Mouse (Mus musculus) left cerebral cortex, adult 18-20 months (tissue): ENCODE data around the gene Gabra5. TPM values are rescaled to one million over a fixed set of nuclear protein-coding genes. Genes with fewer than 3 reads are reported as not detected.
A peak's percentile ranks its signal among the peaks of the same experiment; 100 is the strongest.

Experiments used
- DNase-seq, 2 experiments: peaks; one replicate each; pipeline ENCODE4 v3.0.0; 2021 to 2022; ENCODE audit warnings: low spot score in 2 of 2, mixed read lengths in 1 of 2
- long read RNA-seq, 2 experiments: library from polyadenylated mRNA; stranded (forward); transcript quantifications; one replicate each; pipeline ENCODE4 v2.0.0; 2021
- total RNA-seq, 2 experiments: library from RNA; stranded (reverse); gene quantifications; 2 replicates each; pipeline ENCODE4 v1.2.3; 2021

The Gabra5 gene
- 10 to 100 TPM; 44.3 to 51.6 TPM for total RNA-seq
- long read RNA-seq, experiment 1, transcript Gabra5-203 (10 exons, 2,224 nt): minor isoform, 13 of 78 reads
- long read RNA-seq, experiment 1, transcript Gabra5-202 (11 exons, 2,607 nt): minor isoform, 7 of 78 reads
- long read RNA-seq, experiment 1, transcript Gabra5-201 (10 exons, 2,671 nt): major isoform, 23 of 78 reads
- long read RNA-seq, experiment 1, partial matches to known transcripts: 4 of 78 reads
- long read RNA-seq, experiment 1, other reads (novel, unspliced or antisense): 31 of 78 reads
- long read RNA-seq, experiment 2, transcript Gabra5-201 (10 exons, 2,671 nt): major isoform, 9 of 33 reads
- long read RNA-seq, experiment 2, transcript Gabra5-202 (11 exons, 2,607 nt): minor isoform, 5 of 33 reads
- long read RNA-seq, experiment 2, partial matches to known transcripts: 2 of 33 reads
- long read RNA-seq, experiment 2, other reads (novel, unspliced or antisense): 15 of 33 reads

- peak; percentile 65 to 81 for DNase-seq
Observed at GRCm38 (mm10) chr7:57509681-57510141, at the start of gene Gabra5. Gene Gabra5 (minus strand): TSS chr7:57510059.

- DNase-seq: no peak
Observed at GRCm38 (mm10) chr7:57538565-57538964, 28.7 kb upstream of the Gabra5 start.

GRCm38 (mm10) chr7:57532676-57533075 lies 22.8 kb upstream of the Gabra5 start:
- no peak for DNase-seq

GRCm38 (mm10) chr7:57529954-57530353 lies 20.1 kb upstream of the Gabra5 start:
- no peak for DNase-seq

- DNase-seq: no peak
Observed at GRCm38 (mm10) chr7:57529451-57529850, 19.6 kb upstream of the Gabra5 start.

- peak; percentile 40 to 43 for DNase-seq
Observed at GRCm38 (mm10) chr7:57512955-57513354, 3.1 kb upstream of the Gabra5 start.

- DNase-seq: peak in 1 of 2 experiments; percentile 31
Observed at GRCm38 (mm10) chr7:57508860-57509632, 813 bp downstream of the Gabra5 start.

- no peak for DNase-seq
Observed at GRCm38 (mm10) chr7:57502809-57503208, 7.0 kb downstream of the Gabra5 start.

GRCm38 (mm10) chr7:57491795-57492194 lies 18.1 kb downstream of the Gabra5 start:
- peak in 1 of 2 experiments; percentile 51 for DNase-seq

- no peak for DNase-seq
Observed at GRCm38 (mm10) chr7:57486907-57487306, 23.0 kb downstream of the Gabra5 start.

- DNase-seq: no peak
Observed at GRCm38 (mm10) chr7:57482896-57483295, 27.0 kb downstream of the Gabra5 start.

- peak; percentile 71 to 78 for DNase-seq
Observed at GRCm38 (mm10) chr7:57473811-57474525, 35.9 kb downstream of the Gabra5 start.

- no peak for DNase-seq
Observed at GRCm38 (mm10) chr7:57471316-57471715, 38.5 kb downstream of the Gabra5 start.

GRCm38 (mm10) chr7:57460354-57460753 lies 49.5 kb downstream of the Gabra5 start:
- no peak for DNase-seq

- DNase-seq: no peak
Observed at GRCm38 (mm10) chr7:57448239-57448638, 61.6 kb downstream of the Gabra5 start.

GRCm38 (mm10) chr7:57422675-57423074 lies 87.2 kb downstream of the Gabra5 start:
- DNase-seq: no peak

GRCm38 (mm10) chr7:57421044-57421443 lies 88.8 kb downstream of the Gabra5 start:
- DNase-seq: no peak

- no peak for DNase-seq
Observed at GRCm38 (mm10) chr7:57419392-57419791, 90.5 kb downstream of the Gabra5 start, which contains the start of gene Gabrb3. Gene Gabrb3 (plus strand): TSS chr7:57419692.

- no peak for DNase-seq
Observed at GRCm38 (mm10) chr7:57412896-57413295, 97.0 kb downstream of the Gabra5 start.

- no peak for DNase-seq
Observed at GRCm38 (mm10) chr7:57411163-57411562, 98.7 kb downstream of the Gabra5 start.

GRCm38 (mm10) chr7:57393551-57393950 lies 116.3 kb downstream of the Gabra5 start:
- no peak for DNase-seq
